Mouse (Mus musculus): ENCODE data around the gene Pgm5. TPM values are rescaled to one million over a fixed set of nuclear protein-coding genes. Genes with fewer than 3 reads are reported as not detected.

The Pgm5 gene
- polyA plus RNA-seq, 1 experiment from 2014 or later, result 7.8 TPM

GRCm38 (mm10) chr19:24792876-24793275 lies 68.8 kb downstream of the Pgm5 start:
- ATAC-seq (ENCODE audit: insufficient number of reproducible peaks, insufficient read depth, low FRiP score, low read depth), result no peak
- H3K27ac ChIP-seq (replicated peaks in 1 of 2; ENCODE audit: control insufficient read depth in 1 of 2, insufficient read depth in 1 of 2, low read depth in 2 of 2, low read length in 2 of 2), result no peak overlapping the region
- WGBS, result 79% methylated on average over 5 of the region's 5 CpGs
- H3K4me1 ChIP-seq (ENCODE audit: control insufficient read depth in 2 of 2, insufficient read depth in 2 of 2, low read length in 2 of 2), result peaks cover 23 to 37% of the 10 kb centered on the region in 2 experiments
- no peaks in the 10 kb centered on the region for H3K27me3 ChIP-seq (ENCODE audit: control insufficient read depth, insufficient read depth, low read length)
- no peak overlapping the region for H3K4me2 ChIP-seq (ENCODE audit: low read length)
- no peak overlapping the region for H3K9ac ChIP-seq (ENCODE audit: low read length)
- H3K36me3 ChIP-seq (ENCODE audit: control insufficient read depth, insufficient read depth, low read length), result peaks cover 4% of the 10 kb centered on the region; the same call in 1 of the 2 replicates
- no peak overlapping the region for H3K4me3 ChIP-seq (ENCODE audit: control insufficient read depth in 1 of 2, insufficient read depth in 1 of 2, low read depth in 1 of 2, low read length in 2 of 2)
- H3K9me3 ChIP-seq (ENCODE audit: control insufficient read depth, low read length), result no peaks in the 10 kb centered on the region

- Histone ChIP-seq H3K4me3 (ENCODE audit: control insufficient read depth in 1 of 2, insufficient read depth in 1 of 2, low read depth in 1 of 2, low read length in 2 of 2) (no peak overlapping the region), H3K27ac (replicated peaks in 1 of 2; ENCODE audit: control insufficient read depth in 1 of 2, insufficient read depth in 1 of 2, low read depth in 2 of 2, low read length in 2 of 2) (no peak overlapping the region), H3K27me3 (ENCODE audit: control insufficient read depth, insufficient read depth, low read length) (no peaks in the 10 kb centered on the region), H3K36me3 (ENCODE audit: control insufficient read depth, insufficient read depth, low read length) (no peaks in the 10 kb centered on the region), H3K9ac (ENCODE audit: low read length) (no peak overlapping the region), H3K9me3 (ENCODE audit: control insufficient read depth, low read length) (no peaks in the 10 kb centered on the region), H3K4me2 (ENCODE audit: low read length) (no peak overlapping the region), H3K4me1 (ENCODE audit: control insufficient read depth in 2 of 2, insufficient read depth in 2 of 2, low read length in 2 of 2) (peaks cover 8 to 34% of the 10 kb centered on the region in 2 experiments)
- no peak for ATAC-seq (ENCODE audit: insufficient number of reproducible peaks, insufficient read depth, low FRiP score, low read depth)
- 77% methylated on average over 8 of the region's 8 CpGs for WGBS
These were observed 75.8 kb downstream of the Pgm5 start for GRCm38 (mm10) chr19:24785898-24786297.

- H3K9ac ChIP-seq (ENCODE audit: low read length), result no peak overlapping the region
- H3K27me3 ChIP-seq (ENCODE audit: control insufficient read depth, insufficient read depth, low read length), result no peaks in the 10 kb centered on the region
- no peak overlapping the region for H3K4me3 ChIP-seq (ENCODE audit: control insufficient read depth in 1 of 2, insufficient read depth in 1 of 2, low read depth in 1 of 2, low read length in 2 of 2)
- H3K4me2 ChIP-seq (ENCODE audit: low read length), result no peak overlapping the region
- 65% methylated on average over 15 of the region's 15 CpGs for WGBS
- H3K27ac ChIP-seq (replicated peaks in 1 of 2; ENCODE audit: control insufficient read depth in 1 of 2, insufficient read depth in 1 of 2, low read depth in 2 of 2, low read length in 2 of 2), result no peak overlapping the region
- no peaks in the 10 kb centered on the region for H3K9me3 ChIP-seq (ENCODE audit: control insufficient read depth, low read length)
- no peak for ATAC-seq (ENCODE audit: insufficient number of reproducible peaks, insufficient read depth, low FRiP score, low read depth)
- H3K36me3 ChIP-seq (ENCODE audit: control insufficient read depth, insufficient read depth, low read length), result no peaks in the 10 kb centered on the region
- peaks cover 8 to 41% of the 10 kb centered on the region in 2 experiments for H3K4me1 ChIP-seq (ENCODE audit: control insufficient read depth in 2 of 2, insufficient read depth in 2 of 2, low read length in 2 of 2)
These were observed 76.5 kb downstream of the Pgm5 start for GRCm38 (mm10) chr19:24785056-24785675.

- no peak overlapping the region for H3K4me2 ChIP-seq (ENCODE audit: low read length)
- H3K36me3 ChIP-seq (ENCODE audit: control insufficient read depth, insufficient read depth, low read length), result no peaks in the 10 kb centered on the region
- no peak overlapping the region for H3K27ac ChIP-seq (replicated peaks in 1 of 2; ENCODE audit: control insufficient read depth in 1 of 2, insufficient read depth in 1 of 2, low read depth in 2 of 2, low read length in 2 of 2)
- no peak overlapping the region for H3K9ac ChIP-seq (ENCODE audit: low read length)
- H3K27me3 ChIP-seq (ENCODE audit: control insufficient read depth, insufficient read depth, low read length), result no peaks in the 10 kb centered on the region
- H3K4me1 ChIP-seq (ENCODE audit: control insufficient read depth in 2 of 2, insufficient read depth in 2 of 2, low read length in 2 of 2), result peaks cover 8 to 51% of the 10 kb centered on the region in 2 experiments
- no peak overlapping the region for H3K4me3 ChIP-seq (ENCODE audit: control insufficient read depth in 1 of 2, insufficient read depth in 1 of 2, low read depth in 1 of 2, low read length in 2 of 2)
- no peak for ATAC-seq (ENCODE audit: insufficient number of reproducible peaks, insufficient read depth, low FRiP score, low read depth)
- WGBS, result 74% methylated on average over 9 of the region's 9 CpGs
- H3K9me3 ChIP-seq (ENCODE audit: control insufficient read depth, low read length), result no peaks in the 10 kb centered on the region
These were observed 77.9 kb downstream of the Pgm5 start for GRCm38 (mm10) chr19:24783736-24784135.

- H3K4me2 ChIP-seq (ENCODE audit: low read length), result peak overlapping the region; percentile 7; the same call in 1 of the 2 replicates
- ATAC-seq (ENCODE audit: insufficient number of reproducible peaks, insufficient read depth, low FRiP score, low read depth), result no peak
- no peak overlapping the region for H3K9ac ChIP-seq (ENCODE audit: low read length)
- no peak overlapping the region for H3K4me3 ChIP-seq (ENCODE audit: control insufficient read depth in 1 of 2, insufficient read depth in 1 of 2, low read depth in 1 of 2, low read length in 2 of 2)
- H3K9me3 ChIP-seq (ENCODE audit: control insufficient read depth, low read length), result no peaks in the 10 kb centered on the region
- H3K4me1 ChIP-seq (ENCODE audit: control insufficient read depth in 2 of 2, insufficient read depth in 2 of 2, low read length in 2 of 2), result peaks cover 6 to 33% of the 10 kb centered on the region in 2 experiments
- no peak overlapping the region for H3K27ac ChIP-seq (replicated peaks in 1 of 2; ENCODE audit: control insufficient read depth in 1 of 2, insufficient read depth in 1 of 2, low read depth in 2 of 2, low read length in 2 of 2)
- no peaks in the 10 kb centered on the region for H3K27me3 ChIP-seq (ENCODE audit: control insufficient read depth, insufficient read depth, low read length)
- no peaks in the 10 kb centered on the region for H3K36me3 ChIP-seq (ENCODE audit: control insufficient read depth, insufficient read depth, low read length)
- WGBS, result 47% methylated on average over 6 of the region's 6 CpGs
These were observed 81.7 kb downstream of the Pgm5 start for GRCm38 (mm10) chr19:24779996-24780395.

DNA sequence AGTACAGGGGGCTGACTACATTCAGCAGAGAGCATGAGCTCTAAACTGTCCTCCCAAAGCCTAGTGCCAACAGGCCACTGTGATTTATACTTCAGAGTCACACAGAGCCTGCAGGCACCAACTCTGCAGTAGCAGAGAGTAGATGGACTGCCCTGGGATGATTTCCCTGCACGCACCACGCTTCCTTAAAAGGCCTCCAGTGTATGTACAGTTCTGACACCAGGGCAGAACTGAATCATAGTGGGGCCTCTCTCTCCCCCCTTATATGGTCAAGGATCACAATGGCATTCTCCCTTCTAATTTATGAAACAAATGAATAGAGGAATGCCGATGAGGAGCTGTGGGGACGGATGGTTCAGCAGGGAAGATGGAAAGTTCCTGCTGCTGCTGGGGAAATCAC lies 91.3 kb downstream of the Pgm5 start:
- Histone ChIP-seq H3K36me3 (ENCODE audit: control insufficient read depth, insufficient read depth, low read length) (no peaks in the 10 kb centered on the region), H3K9me3 (ENCODE audit: control insufficient read depth, low read length) (no peaks in the 10 kb centered on the region), H3K4me3 (ENCODE audit: control insufficient read depth in 1 of 2, insufficient read depth in 1 of 2, low read depth in 1 of 2, low read length in 2 of 2) (no peak overlapping the region), H3K27me3 (ENCODE audit: control insufficient read depth, insufficient read depth, low read length) (no peaks in the 10 kb centered on the region), H3K27ac (replicated peaks in 1 of 2; ENCODE audit: control insufficient read depth in 1 of 2, insufficient read depth in 1 of 2, low read depth in 2 of 2, low read length in 2 of 2) (peak overlapping the region; percentile 86 to 89), H3K9ac (ENCODE audit: low read length) (no peak overlapping the region), H3K4me2 (ENCODE audit: low read length) (peak overlapping the region; percentile 20), H3K4me1 (ENCODE audit: control insufficient read depth in 2 of 2, insufficient read depth in 2 of 2, low read length in 2 of 2) (peaks cover 21 to 39% of the 10 kb centered on the region in 2 experiments)
- ATAC-seq (ENCODE audit: insufficient number of reproducible peaks, insufficient read depth, low FRiP score, low read depth), result peak; percentile 54; the same call in 1 of the 2 replicates
- 27% methylated on average over 4 of the region's 4 CpGs for WGBS

DNA sequence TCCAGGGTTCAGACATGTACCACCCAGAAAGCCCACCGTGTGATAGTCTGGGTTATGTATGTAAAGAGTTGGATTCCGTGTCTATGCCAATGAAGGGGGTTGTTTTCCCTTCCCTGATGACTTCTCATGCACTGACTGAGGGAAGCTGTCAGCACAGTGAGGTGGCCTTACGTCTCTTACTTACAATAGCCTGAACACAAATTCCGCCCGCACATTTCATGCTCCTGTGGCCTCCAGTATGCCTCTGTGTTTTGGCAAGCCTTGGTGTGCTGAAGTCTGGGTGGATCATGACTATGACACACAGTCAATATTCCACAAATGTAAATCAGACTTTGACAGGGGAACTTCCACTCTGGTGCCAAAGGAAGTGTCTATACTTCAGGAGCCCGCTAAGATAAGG lies 94.3 kb downstream of the Pgm5 start:
- peak overlapping the region; percentile 9; the same call in 1 of the 2 replicates for H3K4me2 ChIP-seq (ENCODE audit: low read length)
- peaks cover 23 to 43% of the 10 kb centered on the region in 2 experiments for H3K4me1 ChIP-seq (ENCODE audit: control insufficient read depth in 2 of 2, insufficient read depth in 2 of 2, low read length in 2 of 2)
- 0 out of 2 replicates have a peak, but pooled peaks have one; percentile 34 for ATAC-seq (ENCODE audit: insufficient number of reproducible peaks, insufficient read depth, low FRiP score, low read depth)

More for the DNA sequence above, 94.3 kb downstream of the Pgm5 start:
- 41% methylated on average over 6 of the region's 6 CpGs for WGBS
- Histone ChIP-seq H3K27me3 (ENCODE audit: control insufficient read depth, insufficient read depth, low read length) (no peaks in the 10 kb centered on the region), H3K36me3 (ENCODE audit: control insufficient read depth, insufficient read depth, low read length) (no peaks in the 10 kb centered on the region), H3K27ac (replicated peaks in 1 of 2; ENCODE audit: control insufficient read depth in 1 of 2, insufficient read depth in 1 of 2, low read depth in 2 of 2, low read length in 2 of 2) (peak overlapping the region; percentile 48 to 80), H3K4me3 (ENCODE audit: control insufficient read depth in 1 of 2, insufficient read depth in 1 of 2, low read depth in 1 of 2, low read length in 2 of 2) (no peak overlapping the region), H3K9ac (ENCODE audit: low read length) (no peak overlapping the region), H3K9me3 (ENCODE audit: control insufficient read depth, low read length) (no peaks in the 10 kb centered on the region)

All from heart, embryonic 14.5 days (tissue).